Mouse (Mus musculus) spleen, embryonic (tissue): ENCODE results near the gene Fras1.

Experiments
- CTCF ChIA-PET: fragments of 350-600 bp; sonication (Branson Sonifier 250); formaldehyde crosslinking; loops from one replicate; lab custom pipeline; 2022; lab: Charles Lee

Fras1 gene

GRCm38 (mm10) chr5:96402555-96402954 lies 28.8 kb downstream of the Fras1 start:
- CTCF ChIA-PET, result no interaction called here

- CTCF ChIA-PET, result no interaction called here
These were observed 31.5 kb downstream of the Fras1 start for GRCm38 (mm10) chr5:96405139-96405842.

GRCm38 (mm10) chr5:96408291-96408690 lies 34.5 kb downstream of the Fras1 start:
- CTCF ChIA-PET, result no interaction called here

GRCm38 (mm10) chr5:96412754-96413394 lies 39.1 kb downstream of the Fras1 start:
- CTCF ChIA-PET, result no interaction called here

- CTCF ChIA-PET, result no interaction called here
These were observed 43.4 kb downstream of the Fras1 start for GRCm38 (mm10) chr5:96417121-96417520.

- CTCF ChIA-PET, result no interaction called here
These were observed 47.8 kb downstream of the Fras1 start for GRCm38 (mm10) chr5:96421550-96421949.

- CTCF ChIA-PET, result no interaction called here
These were observed 49.0 kb downstream of the Fras1 start for GRCm38 (mm10) chr5:96422716-96423115.

GRCm38 (mm10) chr5:96425391-96425790 lies 51.6 kb downstream of the Fras1 start:
- CTCF ChIA-PET, result no interaction called here

GRCm38 (mm10) chr5:96429532-96430141 lies 55.9 kb downstream of the Fras1 start:
- CTCF ChIA-PET, result no interaction called here

- CTCF ChIA-PET, result no interaction called here
These were observed 64.1 kb downstream of the Fras1 start for GRCm38 (mm10) chr5:96437870-96438269.

GRCm38 (mm10) chr5:96439811-96440210 lies 66.1 kb downstream of the Fras1 start:
- CTCF ChIA-PET, result no interaction called here

GRCm38 (mm10) chr5:96447460-96447859 lies 73.7 kb downstream of the Fras1 start:
- CTCF ChIA-PET, result no interaction called here

GRCm38 (mm10) chr5:96452027-96452426 lies 78.3 kb downstream of the Fras1 start:
- CTCF ChIA-PET, result no interaction called here

GRCm38 (mm10) chr5:96453386-96453785 lies 79.6 kb downstream of the Fras1 start:
- CTCF ChIA-PET, result no interaction called here

- CTCF ChIA-PET, result no interaction called here
These were observed 80.7 kb downstream of the Fras1 start for GRCm38 (mm10) chr5:96454422-96454821.

GRCm38 (mm10) chr5:96455241-96455640 lies 81.5 kb downstream of the Fras1 start:
- CTCF ChIA-PET, result no interaction called here

GRCm38 (mm10) chr5:96457436-96457958 lies 83.7 kb downstream of the Fras1 start:
- CTCF ChIA-PET, result no interaction called here

- CTCF ChIA-PET, result no interaction called here
These were observed 85.8 kb downstream of the Fras1 start for GRCm38 (mm10) chr5:96459605-96460004.

- CTCF ChIA-PET, result no interaction called here
These were observed 88.4 kb downstream of the Fras1 start for GRCm38 (mm10) chr5:96462197-96462596.

- CTCF ChIA-PET, result no interaction called here
These were observed 92.7 kb downstream of the Fras1 start for GRCm38 (mm10) chr5:96466461-96466860.

GRCm38 (mm10) chr5:96471995-96472394 lies 98.2 kb downstream of the Fras1 start:
- CTCF ChIA-PET, result no interaction called here

GRCm38 (mm10) chr5:96475488-96475887 lies 101.7 kb downstream of the Fras1 start:
- CTCF ChIA-PET, result no interaction called here

GRCm38 (mm10) chr5:96479003-96479402 lies 105.2 kb downstream of the Fras1 start:
- CTCF ChIA-PET, result no interaction called here
